Mouse (Mus musculus) erythroblast, embryonic 14.5 days (primary cell): ENCODE measurements around the gene Ddx23. TPM values are rescaled to one million over a fixed set of nuclear protein-coding genes. Genes with fewer than 3 reads are reported as not detected.

Source experiments
- H3K27me3 ChIP-seq: 2 replicates; pipeline ENCODE4 v1.6.1; 2012; ENCODE audit warnings: inconsistent platforms; ENCODE audit not compliant: control insufficient read depth
- H3K36me3 ChIP-seq: 2 replicates; pipeline ENCODE4 v1.6.1; 2012; ENCODE audit warnings: mild to moderate bottlenecking, inconsistent platforms; ENCODE audit not compliant: control insufficient read depth
- H3K4me1 ChIP-seq: 2 replicates; pipeline ENCODE4 v1.6.1; 2012; ENCODE audit warnings: inconsistent platforms; ENCODE audit not compliant: control insufficient read depth
- H3K4me3 ChIP-seq: replicated peaks from 2 replicates; pipeline ENCODE3; 2012; ENCODE audit warnings: moderate library complexity, mild to moderate bottlenecking, inconsistent platforms
- H3K9me3 ChIP-seq: 2 replicates; pipeline ENCODE4 v1.6.1; 2012; ENCODE audit warnings: low read length, inconsistent platforms, mixed read lengths; ENCODE audit not compliant: control insufficient read depth
- GATA1 ChIP-seq: IDR thresholded peaks from 2 replicates; pipeline ENCODE4 v1.6.1; 2012; ENCODE audit warnings: low read length, inconsistent platforms, mixed read lengths
- TAL1 ChIP-seq: IDR thresholded peaks from 3 replicates; pipeline ENCODE4 v1.6.1; 2012; ENCODE audit warnings: low read length, inconsistent platforms, mixed read lengths
- polyA plus RNA-seq: library from polyadenylated mRNA; stranded (reverse); fragments of >175 nt; gene quantifications from 2 replicates; pipeline ENCODE4 v1.2.3, GENCODE M21; 2012

The Ddx23 gene
- polyA plus RNA-seq, 1 experiment: 7.9 TPM

GRCm38 (mm10) chr15:98629464-98629863 is 33.2 kb downstream of the Ddx23 start:
- Histone ChIP-seq H3K9me3 (peaks cover 21% of the 10 kb centered on the region; the same call in 1 of the 2 replicates), H3K4me3 (no peak overlapping the region)

GRCm38 (mm10) chr15:98628589-98629254 is 34.0 kb downstream of the Ddx23 start:
- H3K27me3 ChIP-seq: peaks cover 98% of the 10 kb centered on the region
- peaks cover 8% of the 10 kb centered on the region for H3K4me1 ChIP-seq
- H3K36me3 ChIP-seq: no peaks in the 10 kb centered on the region
- TF ChIP-seq TAL1: no peak
- TF ChIP-seq GATA1: no peak
- H3K4me3 ChIP-seq: no peak overlapping the region
- H3K9me3 ChIP-seq: peaks cover 14% of the 10 kb centered on the region; the same call in 1 of the 2 replicates

More at GRCm38 (mm10) chr15:98629464-98629863, 33.2 kb downstream of the Ddx23 start:
- Histone ChIP-seq H3K27me3 (peaks cover 99% of the 10 kb centered on the region), H3K36me3 (no peaks in the 10 kb centered on the region), H3K4me1 (peaks cover 15% of the 10 kb centered on the region)
- TF ChIP-seq GATA1: no peak
- TF ChIP-seq TAL1: no peak

GRCm38 (mm10) chr15:98626487-98627212 is 36.0 kb downstream of the Ddx23 start:
- H3K4me3 ChIP-seq: no peak overlapping the region
- H3K27me3 ChIP-seq: peaks cover 98% of the 10 kb centered on the region
- TF ChIP-seq GATA1 (no peak), TAL1 (no peak)
- no peaks in the 10 kb centered on the region for H3K36me3 ChIP-seq
- peaks cover 9% of the 10 kb centered on the region; the same call in 1 of the 2 replicates for H3K9me3 ChIP-seq
- H3K4me1 ChIP-seq: peaks cover under 1% of the 10 kb centered on the region; the same call in 1 of the 2 replicates

GRCm38 (mm10) chr15:98626078-98626477 is 36.6 kb downstream of the Ddx23 start:
- Histone ChIP-seq H3K9me3 (peaks cover 9% of the 10 kb centered on the region; the same call in 1 of the 2 replicates), H3K4me3 (no peak overlapping the region), H3K4me1 (no peaks in the 10 kb centered on the region), H3K36me3 (no peaks in the 10 kb centered on the region), H3K27me3 (peaks cover 98% of the 10 kb centered on the region)
- TF ChIP-seq TAL1: no peak
- no peak for TF ChIP-seq GATA1

GRCm38 (mm10) chr15:98623361-98623821 is 39.3 kb downstream of the Ddx23 start:
- H3K4me1 ChIP-seq: no peaks in the 10 kb centered on the region
- H3K4me3 ChIP-seq: no peak overlapping the region
- peaks cover 95% of the 10 kb centered on the region for H3K27me3 ChIP-seq
- peaks cover 7% of the 10 kb centered on the region; the same call in 1 of the 2 replicates for H3K9me3 ChIP-seq
- TF ChIP-seq GATA1 (no peak), TAL1 (no peak)
- no peaks in the 10 kb centered on the region for H3K36me3 ChIP-seq

- no peak overlapping the region for H3K4me3 ChIP-seq
- H3K9me3 ChIP-seq: peaks cover 8% of the 10 kb centered on the region; the same call in 1 of the 2 replicates
- no peak for TF ChIP-seq GATA1
- no peak for TF ChIP-seq TAL1
- no peaks in the 10 kb centered on the region for H3K4me1 ChIP-seq
- H3K36me3 ChIP-seq: no peaks in the 10 kb centered on the region
- H3K27me3 ChIP-seq: peaks cover 95% of the 10 kb centered on the region
These were observed 40.0 kb downstream of the Ddx23 start for GRCm38 (mm10) chr15:98622721-98623120.

GRCm38 (mm10) chr15:98622199-98622598 is 40.5 kb downstream of the Ddx23 start:
- H3K36me3 ChIP-seq: no peaks in the 10 kb centered on the region
- H3K4me1 ChIP-seq: peaks cover 3% of the 10 kb centered on the region
- H3K4me3 ChIP-seq: no peak overlapping the region
- H3K27me3 ChIP-seq: peaks cover 95% of the 10 kb centered on the region
- TF ChIP-seq GATA1 (no peak), TAL1 (no peak)
- H3K9me3 ChIP-seq: peaks cover 7% of the 10 kb centered on the region; the same call in 1 of the 2 replicates

GRCm38 (mm10) chr15:98617176-98617537 is 45.5 kb downstream of the Ddx23 start:
- Histone ChIP-seq H3K4me1 (peaks cover 12% of the 10 kb centered on the region), H3K4me3 (no peak overlapping the region), H3K27me3 (peaks cover 53% of the 10 kb centered on the region), H3K36me3 (no peaks in the 10 kb centered on the region; the same call in 1 of the 2 replicates), H3K9me3 (peaks cover 5% of the 10 kb centered on the region; the same call in 1 of the 2 replicates)
- no peak for TF ChIP-seq TAL1
- no peak for TF ChIP-seq GATA1
